Mouse (Mus musculus) retina, postnatal 7 days (tissue): ENCODE data around the gene Cd101.

Source experiments
- DNase-seq: peaks from one replicate; pipeline ENCODE4 v3.0.0-alpha.2; 2012; ENCODE audit warnings: low read depth, low spot score

The Cd101 gene

DNA sequence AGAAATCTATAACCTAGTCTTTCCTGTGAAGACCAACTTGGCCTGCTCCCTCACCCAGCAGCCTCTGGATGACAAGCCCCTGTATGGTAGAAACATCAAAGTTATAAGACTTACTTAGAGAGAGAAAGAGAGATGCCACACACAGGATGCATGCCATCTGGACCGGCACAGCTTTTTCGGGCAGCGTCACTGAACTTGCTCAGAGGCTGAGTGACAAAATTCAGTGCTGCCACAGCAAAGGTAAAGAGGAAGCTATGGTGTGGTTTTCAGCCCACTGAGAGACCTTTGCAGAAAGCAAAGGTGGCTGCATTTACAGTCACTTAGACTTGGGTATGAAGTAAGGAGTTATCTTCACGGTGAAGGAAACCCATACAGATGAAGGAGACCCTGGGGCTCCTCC is at the start of gene Cd101:
Cd101 (minus strand) TSS at position 218 of the 400 bp plus-strand sequence.
- DNase-seq = no peak

DNA sequence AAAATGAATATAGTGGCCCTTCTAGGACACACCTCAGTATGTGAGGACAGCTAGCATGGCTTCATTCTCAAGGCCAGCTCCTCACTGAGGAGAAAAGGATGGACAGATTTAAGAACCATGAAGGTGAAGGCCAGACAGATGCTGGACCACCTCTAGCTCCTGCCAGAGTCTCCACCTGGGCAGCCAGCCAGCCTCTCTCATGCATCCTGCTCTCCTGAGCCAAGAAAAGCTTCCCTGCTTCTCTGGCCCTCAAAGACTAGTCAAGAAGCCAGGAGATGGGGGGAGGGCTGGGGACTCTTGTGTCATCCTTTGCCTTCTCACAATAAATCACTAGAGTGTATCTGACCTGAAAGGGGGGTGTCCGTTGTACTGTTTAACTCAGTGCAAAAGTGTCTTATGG is 49.0 kb upstream of the Cd101 start:
- DNase-seq = no peak

DNA sequence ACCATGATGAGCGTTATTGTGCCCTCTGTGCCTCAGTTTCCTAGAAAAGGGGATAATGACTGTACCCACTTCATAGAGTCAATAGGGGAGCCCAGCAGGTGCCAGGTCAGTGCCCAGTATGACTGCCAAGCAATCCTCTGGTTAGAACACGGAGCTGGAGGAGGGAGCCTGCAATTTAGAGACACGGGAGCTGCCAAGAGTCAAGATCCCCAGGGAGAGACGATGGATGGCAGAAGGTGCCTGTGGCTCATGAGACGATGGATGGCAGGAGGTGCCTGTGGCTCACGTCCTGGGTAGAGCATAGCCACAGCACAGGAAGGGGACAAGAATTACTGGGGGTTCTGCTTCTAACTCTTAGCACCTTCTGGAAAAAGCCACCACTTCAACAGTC is 48.3 kb upstream of the Cd101 start:
- DNase-seq = no peak

DNA sequence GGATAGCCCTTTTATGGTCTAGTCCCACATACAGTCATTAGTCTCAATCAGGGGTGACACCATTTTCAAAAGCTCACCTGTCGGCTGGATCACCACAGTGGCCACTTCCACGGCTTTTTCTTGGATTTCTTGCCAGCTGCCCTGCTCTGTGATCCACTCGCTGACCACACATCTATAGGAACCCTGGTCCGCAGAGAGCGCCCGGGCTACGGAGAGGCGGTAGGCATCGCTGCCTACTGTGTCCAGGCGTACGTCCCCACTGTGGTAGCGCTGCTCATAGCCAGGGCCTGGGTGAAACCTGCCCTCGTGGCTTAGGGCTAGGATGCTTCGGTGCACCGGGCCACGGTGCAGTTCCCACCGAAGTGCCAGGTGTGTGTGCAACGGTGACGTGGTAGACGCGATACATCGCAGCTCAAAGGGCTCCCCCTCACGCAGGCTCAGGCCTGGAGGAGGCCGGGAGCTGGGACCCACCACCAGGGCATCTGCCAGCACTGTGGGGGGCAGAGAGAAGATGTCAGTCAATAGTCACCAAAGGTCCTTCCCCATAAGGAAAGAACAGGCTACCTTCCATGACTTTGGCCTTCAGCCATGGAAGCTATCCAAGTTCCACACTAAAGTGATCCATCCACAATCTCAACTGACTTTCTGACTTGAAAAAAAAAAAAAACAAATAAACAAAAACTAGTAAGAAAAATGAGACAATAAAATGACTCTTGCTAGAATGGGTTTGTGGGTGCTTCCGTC is 47.8 kb upstream of the Cd101 start:
- no peak for DNase-seq

DNA sequence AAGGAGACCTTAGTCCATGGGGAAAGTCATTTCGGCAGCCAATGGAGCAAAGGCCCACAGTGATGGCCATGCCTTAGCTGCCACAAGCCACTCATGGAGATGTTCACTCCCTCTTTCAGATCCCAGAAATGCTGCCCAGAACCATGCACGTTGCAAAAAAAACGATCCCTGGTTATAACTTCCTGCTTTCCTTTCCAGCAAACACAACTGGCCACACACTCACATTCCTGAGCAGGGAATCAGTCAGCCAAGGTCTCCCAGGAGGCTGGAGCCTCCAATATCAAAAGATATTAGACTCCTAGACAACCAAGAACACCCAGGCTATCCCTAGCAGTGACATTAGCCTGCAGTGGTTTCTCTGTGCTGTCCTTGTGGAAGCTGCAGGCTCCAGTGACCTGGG is 46.5 kb upstream of the Cd101 start:
- no peak for DNase-seq

DNA sequence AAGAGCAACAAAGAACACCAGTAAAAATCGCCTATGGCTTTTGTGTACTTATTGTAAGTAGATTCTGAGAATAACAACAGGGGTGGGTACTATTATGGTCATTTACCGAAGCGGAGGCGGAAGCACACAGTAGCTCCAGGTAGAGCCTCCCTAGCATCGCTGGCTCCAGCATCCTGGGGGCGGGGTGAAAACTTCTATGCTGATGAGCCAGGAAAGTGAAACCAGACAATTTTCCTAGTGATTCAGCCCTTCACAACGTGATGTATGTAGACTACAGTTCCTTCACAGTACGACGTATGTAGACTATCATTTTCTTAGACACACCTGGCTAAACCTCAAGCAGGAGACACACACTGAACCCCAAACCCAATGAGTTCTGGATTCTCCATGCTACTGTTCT is 44.0 kb upstream of the Cd101 start:
- DNase-seq = no peak

DNA sequence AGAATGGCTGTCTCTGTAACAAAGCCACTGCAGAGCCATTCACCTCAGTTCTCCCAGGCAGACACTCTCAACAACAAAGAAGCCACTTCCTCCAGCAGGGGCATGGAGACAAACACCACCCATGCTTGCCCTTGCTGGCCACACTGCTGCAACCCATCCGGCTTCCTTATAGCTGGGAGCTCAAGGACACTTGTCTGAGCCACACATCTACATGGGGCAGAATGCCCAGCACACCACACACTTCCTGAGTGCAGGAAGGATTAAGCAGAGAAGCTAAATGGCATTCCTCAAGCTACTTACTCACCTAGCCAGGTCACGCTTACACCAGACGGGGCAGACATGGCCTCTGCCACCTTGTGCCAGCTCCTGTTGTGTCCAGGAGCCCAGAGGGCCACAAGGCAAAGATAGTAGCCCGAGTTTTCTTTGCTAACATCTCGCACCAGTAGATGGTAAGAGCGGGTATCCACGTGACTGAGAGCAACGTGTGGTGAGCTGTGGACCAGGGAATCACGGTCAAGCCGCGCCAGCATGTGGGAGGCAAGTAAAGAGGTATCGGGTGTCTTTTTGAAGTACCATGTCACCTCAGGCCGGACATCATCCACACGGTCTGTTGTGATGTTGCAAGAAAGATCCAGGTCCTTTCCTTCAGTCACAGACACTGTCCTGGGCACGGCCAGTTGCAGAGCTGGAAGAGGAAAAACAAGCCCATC is 43.3 kb upstream of the Cd101 start:
- DNase-seq = no peak

DNA sequence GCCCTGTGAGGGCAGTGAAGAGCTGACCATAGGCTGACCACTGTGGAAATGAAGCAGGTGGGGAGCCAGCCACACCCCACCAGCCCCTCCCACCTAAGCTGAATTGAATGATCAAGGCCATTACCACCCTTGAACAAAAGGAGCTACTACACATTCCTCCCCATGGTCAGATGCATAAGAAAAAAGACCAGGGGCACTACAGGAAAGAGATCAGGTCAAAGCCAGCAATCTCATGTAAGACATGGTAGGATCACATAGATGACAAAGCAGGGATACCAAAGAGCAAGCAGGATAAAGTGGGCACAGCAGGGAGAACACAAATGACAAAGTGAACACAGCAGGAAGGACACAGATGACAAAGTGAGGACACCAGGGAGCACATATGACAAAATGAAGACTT is 42.2 kb upstream of the Cd101 start:
- DNase-seq = no peak

DNA sequence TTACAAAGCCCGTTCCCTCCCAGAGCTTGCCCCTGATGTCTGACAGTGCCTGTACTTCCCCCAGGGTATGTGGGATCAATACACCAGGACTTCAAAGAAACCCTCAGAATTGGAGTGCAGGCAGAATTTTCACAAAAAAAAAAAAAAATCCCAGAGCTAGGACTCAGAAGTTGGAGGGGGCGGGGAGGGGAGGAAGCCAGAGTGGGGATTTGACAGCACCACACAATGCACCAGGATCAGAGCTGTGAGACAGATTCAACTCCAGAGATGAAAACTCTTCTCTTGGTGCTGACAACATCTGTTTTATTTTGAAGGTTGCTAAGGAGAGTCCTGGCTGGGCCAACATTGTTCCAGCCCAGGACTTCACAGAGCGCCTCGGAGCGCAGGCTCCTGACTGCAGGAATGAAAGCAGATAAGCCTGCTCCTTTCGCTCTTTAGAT is 41.5 kb upstream of the Cd101 start:
- no peak for DNase-seq

DNA sequence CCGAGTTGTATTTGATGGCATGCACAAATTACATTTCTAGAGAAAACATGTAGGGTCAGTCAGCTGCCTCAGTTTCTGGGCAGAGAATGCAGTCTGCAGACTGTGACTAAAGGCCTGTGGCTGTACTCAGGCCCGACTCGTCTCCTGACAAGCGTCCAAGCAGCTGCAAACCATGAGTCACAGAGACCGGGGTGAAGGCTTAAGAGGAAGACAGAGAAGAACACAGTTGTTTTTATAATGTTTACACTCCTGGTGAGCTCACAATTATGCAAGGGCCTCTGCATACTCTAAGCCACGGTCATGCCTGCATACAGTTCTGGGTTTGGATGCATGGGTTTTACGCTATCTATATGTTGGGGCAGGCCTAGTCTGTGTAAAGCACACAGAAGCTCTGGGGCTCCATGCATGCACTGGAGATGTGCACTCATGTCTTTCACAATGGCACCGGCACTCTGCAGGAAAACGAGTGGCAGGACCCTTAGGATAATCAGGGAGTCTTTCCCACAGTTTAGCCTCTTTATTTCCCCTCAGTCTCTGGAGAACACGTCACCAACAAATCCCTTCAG is 41.0 kb upstream of the Cd101 start:
- no peak for DNase-seq

DNA sequence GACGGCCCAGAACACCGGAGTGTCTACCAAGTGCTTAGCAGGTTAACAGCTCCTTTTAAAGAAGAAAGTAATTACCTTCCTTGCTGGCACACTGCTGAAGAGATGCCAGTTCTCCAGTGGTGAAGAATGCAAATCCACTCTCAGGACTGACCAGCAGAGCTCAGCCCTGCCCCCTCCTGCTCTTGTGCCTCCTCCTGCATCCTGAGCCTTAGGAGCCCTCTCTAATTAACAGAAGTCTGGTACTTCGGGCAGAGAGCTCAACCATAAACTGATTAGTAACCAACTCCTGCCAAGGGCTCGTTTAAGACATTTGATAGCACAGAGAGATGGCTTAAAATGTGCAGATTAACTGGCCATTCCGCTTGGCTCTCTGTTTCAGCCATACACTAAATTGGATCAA is 39.3 kb upstream of the Cd101 start:
- DNase-seq = no peak

DNA sequence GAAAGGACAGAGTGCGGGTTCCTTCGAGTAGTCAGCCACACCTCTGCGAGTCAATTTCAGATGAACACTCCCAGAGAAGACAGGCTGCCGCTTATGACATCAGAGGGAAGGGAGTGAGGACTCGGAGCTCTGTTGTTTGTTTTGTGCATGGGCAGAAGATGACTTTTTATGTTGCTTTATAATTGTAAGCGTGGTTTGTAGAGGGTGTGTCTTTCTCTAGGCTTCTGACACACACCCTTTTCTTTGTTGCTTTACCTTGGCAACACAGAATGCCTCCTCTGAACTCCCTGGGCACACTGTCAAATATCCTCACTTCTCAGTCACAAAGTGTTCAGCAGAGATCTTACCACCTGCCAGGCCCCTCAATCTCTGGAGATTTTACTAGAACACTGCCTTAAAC is 36.8 kb upstream of the Cd101 start:
- DNase-seq = no peak

DNA sequence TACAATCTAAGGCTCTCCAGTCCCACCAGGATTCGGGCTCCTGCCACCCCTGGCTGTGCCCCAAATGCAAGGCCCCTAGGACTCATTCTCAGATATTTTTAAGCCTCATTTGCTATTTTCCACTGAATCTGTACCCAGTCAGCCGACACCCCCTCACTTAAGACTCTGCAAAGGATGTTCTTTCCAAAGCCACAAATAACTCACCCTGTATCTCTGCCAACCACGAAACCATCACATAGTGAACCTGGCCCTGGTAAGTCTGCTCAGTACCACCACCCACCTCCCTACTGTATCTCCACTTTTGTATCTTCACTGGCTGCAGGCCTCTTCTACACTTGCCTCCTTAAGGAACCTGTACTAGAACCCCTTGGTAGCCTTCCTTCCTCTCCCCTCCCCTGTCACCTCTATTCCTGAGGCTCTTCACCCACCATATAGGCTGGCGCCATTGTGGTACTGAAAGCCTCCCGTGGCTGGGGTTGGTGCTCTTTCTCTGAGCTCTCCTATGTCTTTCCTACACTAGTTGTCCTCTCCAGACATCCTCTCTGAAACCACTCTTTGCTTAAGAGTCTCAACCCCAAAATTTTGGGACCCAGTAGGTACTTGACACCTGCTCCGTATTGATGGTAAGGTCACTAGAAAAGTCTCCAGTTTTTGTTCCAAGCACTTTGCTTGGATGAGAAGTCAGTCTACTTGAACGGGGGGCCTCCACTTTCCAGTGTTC is 32.7 kb upstream of the Cd101 start:
- no peak for DNase-seq

DNA sequence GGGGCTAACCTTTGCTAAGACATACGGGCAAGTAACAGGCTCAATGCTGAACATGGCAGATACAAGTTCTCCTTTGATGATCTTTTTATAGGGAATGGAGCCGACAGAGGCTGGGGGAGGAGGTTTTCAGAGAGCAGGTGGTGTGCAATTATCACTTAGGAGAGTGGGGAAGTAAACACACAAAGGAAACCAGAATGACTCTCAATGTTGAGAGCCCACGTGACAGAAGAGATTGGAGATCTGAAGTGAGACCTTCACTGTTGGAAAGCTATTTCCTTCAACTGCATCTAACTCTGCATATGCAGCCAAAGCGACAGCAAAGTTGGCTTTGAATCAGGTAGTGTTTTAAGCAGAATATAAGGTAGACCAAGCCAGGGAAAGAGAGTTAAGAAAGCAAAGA is 29.9 kb upstream of the Cd101 start:
- no peak for DNase-seq

DNA sequence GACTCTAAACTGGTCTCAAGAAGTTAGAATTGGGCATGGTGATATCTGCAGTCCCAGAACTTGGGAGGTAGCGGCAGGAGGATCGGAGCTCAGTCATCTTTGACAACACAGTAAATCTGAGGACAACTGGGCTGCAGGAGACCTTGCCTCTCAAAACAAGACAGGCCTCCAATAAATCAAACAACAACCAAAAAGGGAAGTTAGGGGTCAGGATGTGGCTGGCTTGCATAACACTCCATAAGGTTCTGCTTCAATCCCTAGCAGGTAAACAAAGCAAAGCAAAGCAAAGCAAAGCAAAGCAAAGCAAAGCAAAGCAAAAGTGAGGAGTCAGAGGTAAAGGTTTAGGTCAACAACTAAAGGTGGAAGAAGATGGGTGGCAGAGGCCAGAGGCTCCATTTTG is 28.8 kb upstream of the Cd101 start:
- no peak for DNase-seq

DNA sequence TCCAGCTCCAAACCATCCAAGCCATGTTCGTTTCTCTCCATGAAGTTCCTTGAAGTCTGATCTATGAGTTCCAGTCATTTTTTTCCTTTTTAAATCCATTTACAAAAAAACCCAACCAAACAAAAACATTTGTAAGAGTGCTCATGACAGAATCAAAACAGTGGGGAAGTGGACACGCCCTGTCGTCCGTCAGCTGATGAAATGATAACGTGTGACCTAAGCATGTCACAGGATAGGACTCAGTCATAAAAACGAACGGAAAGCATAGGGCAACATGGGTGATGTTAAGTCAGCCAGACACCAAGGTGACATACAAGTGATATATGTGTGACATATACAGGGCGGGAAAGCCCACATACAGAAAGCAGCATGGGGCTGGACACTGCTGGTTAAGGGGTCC is 25.9 kb upstream of the Cd101 start:
- no peak for DNase-seq

DNA sequence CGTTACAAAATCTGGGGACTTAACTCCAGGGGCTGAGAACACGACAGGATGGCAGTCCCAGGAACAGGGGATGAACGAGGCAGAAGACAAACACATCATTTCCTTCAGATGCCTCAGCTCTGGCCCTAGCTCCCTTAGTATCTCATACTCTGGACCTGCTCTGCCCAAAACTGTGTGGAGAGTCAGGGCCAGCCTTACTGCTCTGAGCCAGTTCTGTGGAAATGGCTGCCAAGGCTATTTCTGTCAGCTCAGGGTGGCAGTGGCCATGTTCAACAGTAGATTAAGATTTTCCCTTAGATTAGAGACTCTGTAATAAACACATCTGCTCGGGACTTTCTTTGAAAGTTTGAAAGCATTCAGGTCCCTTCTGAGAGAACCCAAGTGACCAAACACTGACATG is 22.2 kb upstream of the Cd101 start:
- DNase-seq = no peak

DNA sequence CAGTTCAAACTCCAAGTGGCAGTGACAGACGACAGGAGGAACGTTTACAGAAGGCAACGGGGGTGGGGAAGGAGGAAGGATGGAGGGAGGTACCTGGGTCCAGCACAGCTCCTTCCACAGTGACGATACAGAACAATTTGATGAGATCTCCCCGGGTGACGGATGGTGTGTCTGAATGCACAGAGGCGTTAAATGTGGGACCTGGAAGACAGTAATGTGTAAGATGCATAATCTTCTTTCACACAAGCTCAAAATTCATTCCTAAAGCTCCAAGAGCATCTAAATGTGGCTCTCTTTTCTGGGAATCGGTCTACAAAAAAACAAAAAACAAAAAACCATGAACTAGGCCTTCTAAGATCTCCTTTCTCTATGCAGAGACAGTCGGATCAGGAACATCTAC is 20.6 kb upstream of the Cd101 start:
- no peak for DNase-seq

DNA sequence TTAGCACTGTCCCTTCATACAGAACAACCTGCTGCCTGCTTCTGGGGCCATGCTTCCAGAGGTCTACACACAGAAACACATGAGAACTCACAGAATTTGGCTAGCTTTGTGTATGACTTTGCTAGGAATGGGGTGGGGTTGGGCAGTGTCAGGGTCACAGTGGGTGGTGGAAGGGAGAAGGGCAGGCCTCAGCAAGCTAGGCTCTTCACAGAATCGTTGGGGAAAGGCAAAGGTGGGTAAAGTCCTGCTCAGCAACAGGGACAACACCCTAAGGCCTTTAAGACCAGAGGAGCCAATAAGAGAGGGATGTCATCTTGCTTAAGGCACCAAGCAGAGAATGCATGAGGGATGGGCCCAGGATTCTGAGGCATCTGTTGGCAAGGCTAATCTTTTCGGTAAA is 19.4 kb upstream of the Cd101 start:
- DNase-seq = no peak

DNA sequence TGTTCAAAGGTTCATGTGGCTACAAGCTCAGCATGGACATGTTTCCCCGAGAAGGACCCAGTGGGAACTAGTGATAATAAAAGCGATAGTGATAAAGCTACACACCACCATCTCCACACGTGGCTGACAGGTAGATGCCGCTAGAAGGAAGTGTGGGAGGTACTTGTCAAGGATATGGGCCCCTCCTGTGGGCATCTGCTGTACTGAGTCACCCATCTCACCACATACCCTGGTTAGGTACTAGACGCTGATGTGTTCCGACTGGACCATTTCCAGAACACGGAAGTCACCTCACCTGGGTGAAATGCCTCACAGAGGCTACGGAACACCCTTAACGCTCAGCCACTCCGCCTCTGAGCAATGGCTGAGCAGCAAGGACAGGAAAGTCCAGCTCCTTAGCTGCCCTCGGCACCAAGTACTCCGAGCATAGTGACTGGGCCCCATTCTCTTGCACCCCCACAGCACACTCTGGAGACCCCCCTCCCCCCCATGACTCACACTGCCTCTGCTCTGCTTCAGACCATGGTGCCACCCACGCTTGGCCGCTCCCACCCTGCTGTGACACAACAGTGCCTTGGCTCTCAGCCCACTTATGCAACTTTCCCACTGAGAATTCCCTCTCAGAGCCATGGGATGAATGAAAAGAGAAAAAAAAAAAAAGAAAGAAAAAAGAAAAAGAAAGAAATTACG is 18.4 kb upstream of the Cd101 start:
- DNase-seq = no peak

DNA sequence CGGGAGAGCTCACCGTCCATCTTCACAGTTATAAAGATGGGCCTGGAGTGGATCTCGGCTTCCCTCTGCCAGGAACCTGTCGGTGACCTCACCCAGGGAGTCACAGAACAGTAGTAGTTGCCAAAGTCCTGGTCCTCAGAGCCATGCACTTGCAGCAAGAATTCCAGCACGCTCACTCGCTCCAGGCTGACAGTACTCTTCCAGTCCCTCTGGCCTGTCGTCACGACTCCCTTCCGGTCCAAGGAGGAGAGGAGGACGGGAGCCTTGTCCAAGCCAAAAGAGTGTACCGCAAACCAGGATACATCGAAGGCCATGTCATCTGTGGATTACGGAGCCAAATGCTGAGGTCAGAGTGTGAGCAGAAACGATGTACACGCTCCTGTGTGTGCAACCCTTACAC is 16.1 kb upstream of the Cd101 start:
- DNase-seq = no peak

DNA sequence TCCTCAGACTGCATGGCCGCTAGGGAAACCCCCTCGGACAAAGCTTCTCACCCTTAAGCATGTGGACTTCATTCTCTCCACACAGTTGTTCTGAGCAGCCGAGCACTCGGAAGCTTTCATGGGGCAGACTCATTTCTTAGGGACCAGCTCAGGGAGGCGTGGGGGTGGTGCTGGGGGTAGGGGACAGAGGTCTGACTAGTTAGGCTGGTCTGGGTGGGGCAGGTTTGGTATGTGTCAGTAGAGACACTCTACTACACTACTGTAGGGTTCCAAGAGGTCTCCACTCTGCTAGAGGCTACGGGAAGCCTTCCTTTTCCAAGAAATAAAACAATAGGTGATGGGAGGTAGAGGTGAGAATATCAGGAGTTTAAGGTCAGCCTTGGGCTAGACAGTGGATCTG is 15.3 kb upstream of the Cd101 start:
- no peak for DNase-seq
